Mouse (Mus musculus) limb, embryonic 14.5 days (tissue): ENCODE results near the gene Brca2. TPM values are rescaled to one million over a fixed set of nuclear protein-coding genes. Genes with fewer than 3 reads are reported as not detected.

ENCODE experiments used
- ATAC-seq: fragments of 200-750 bp; cut with Nextera tagmentation; 2 replicates; pipeline ENCODE4 v1.8.0; 2017; ENCODE audit warnings: low read depth, moderate number of reproducible peaks, moderate TSS enrichment; ENCODE audit not compliant: low FRiP score
- DNase-seq: peaks from one replicate; pipeline ENCODE4 v3.0.0-alpha.2; 2015; ENCODE audit warnings: low spot score
- H3K27ac ChIP-seq: fragments of 300-500 bp; sonication (generic); replicated peaks from 2 replicates; pipeline ENCODE4 v1.5.1; 2014; ENCODE audit warnings: low read depth, mild to moderate bottlenecking, low read length, moderate library complexity, mixed read lengths
- H3K27me3 ChIP-seq: fragments of 300-500 bp; sonication (generic); 2 replicates; pipeline ENCODE4 v1.6.1; 2014; ENCODE audit warnings: low read length, mixed read lengths; ENCODE audit not compliant: control insufficient read depth, insufficient read depth
- H3K36me3 ChIP-seq: fragments of 300-500 bp; sonication (generic); 2 replicates; pipeline ENCODE4 v1.6.1; 2014; ENCODE audit warnings: mild to moderate bottlenecking, low read length, moderate library complexity, mixed read lengths; ENCODE audit not compliant: control insufficient read depth, insufficient read depth
- H3K4me1 ChIP-seq: fragments of 300-500 bp; sonication (generic); 2 replicates; pipeline ENCODE4 v1.6.1; 2014; ENCODE audit warnings: antibody characterized with exemption, low read length, mixed read lengths; ENCODE audit not compliant: control insufficient read depth, insufficient read depth
- H3K4me2 ChIP-seq: fragments of 300-500 bp; sonication (generic); replicated peaks from 2 replicates; pipeline ENCODE4 v1.6.1; 2014; ENCODE audit warnings: low read depth, mild to moderate bottlenecking, low read length, moderate library complexity; ENCODE audit not compliant: severe bottlenecking
- H3K4me3 ChIP-seq: fragments of 300-500 bp; sonication (generic); replicated peaks from 2 replicates; pipeline ENCODE4 v1.5.1; 2014; ENCODE audit warnings: low read length
- H3K9ac ChIP-seq: fragments of 300-500 bp; sonication (generic); 2 replicates; pipeline ENCODE4 v1.6.1; 2014; ENCODE audit warnings: mild to moderate bottlenecking, low read depth, low read length, moderate library complexity; ENCODE audit not compliant: severe bottlenecking
- H3K9me3 ChIP-seq: fragments of 300-500 bp; sonication (generic); 2 replicates; pipeline ENCODE4 v1.6.1; 2016; ENCODE audit warnings: low read length; ENCODE audit not compliant: control insufficient read depth
- POLR2A ChIP-seq: fragments of 200-500 bp; IDR thresholded peaks from 2 replicates; pipeline ENCODE4 v1.8.0; 2012; ENCODE audit warnings: inconsistent platforms, mild to moderate bottlenecking, moderate library complexity, borderline replicate concordance; ENCODE audit not compliant: insufficient read depth, insufficient read length; ENCODE audit errors: extremely low read depth
- WGBS: fragments of 180-500 bp; shearing (Covaris S2); extraction: QIAGEN DNeasy Blood & Tissue Kit; methylation state at CpG from one replicate; pipeline ENCODE4 v1.1.7; 2014; 5-methylcytosine and 5-hydroxymethylcytosine counted together
- polyA plus RNA-seq, 2 experiments: library from polyadenylated mRNA; depleted of rRNA in 1 of 2; stranded (reverse) in 1 of 2; unstranded in 1 of 2; fragments of >200 nt; fragmentation: Nextera tagmentation in 1 of 2; extraction: Ambion mirVana in 1 of 2; gene quantifications; 2 replicates each; pipeline versions ENCODE4 v1.2.1 to v1.2.3; 2012 to 2014

Brca2 gene
- polyA plus RNA-seq, 2 experiments = 15.9 to 25.9 TPM

GRCm38 (mm10) chr5:150514027-150514426, 8.4 kb upstream of the Brca2 start:
- Histone ChIP-seq H3K9ac (no peak overlapping the region), H3K4me1 (no peaks in the 10 kb centered on the region), H3K4me3 (no peak overlapping the region), H3K27me3 (no peaks in the 10 kb centered on the region), H3K9me3 (no peaks in the 10 kb centered on the region), H3K4me2 (no peak overlapping the region), H3K36me3 (no peaks in the 10 kb centered on the region), H3K27ac (no peak overlapping the region)
- no peak for ATAC-seq
- DNase-seq = no peak
- 83% methylated on average over 1 of the region's 1 CpGs for WGBS
- TF ChIP-seq POLR2A = no peak

- no peak within 1 kb of the TSS for H3K4me3 ChIP-seq
- 35% methylated on average over 4 of the region's 4 CpGs for WGBS
- 0 out of 2 replicates have a peak, but pooled peaks cover 5% of the 10 kb centered on the region for H3K4me1 ChIP-seq
- ATAC-seq (no peak), DNase-seq (no peak)
- no peaks in the 10 kb centered on the region for H3K9me3 ChIP-seq
- no peak within 1 kb of the TSS for H3K4me2 ChIP-seq
- H3K36me3 ChIP-seq = no peaks in the 10 kb centered on the region
- H3K27me3 ChIP-seq = no peaks in the 10 kb centered on the region
- TF ChIP-seq POLR2A = no peak
- H3K27ac ChIP-seq = no peak within 1 kb of the TSS
- H3K9ac ChIP-seq = no peak within 1 kb of the TSS
These were observed 4.4 kb upstream of the Brca2 start, which contains the start of gene Zar1l for GRCm38 (mm10) chr5:150518064-150518463. Gene Zar1l (minus strand): TSS chr5:150518164.

GRCm38 (mm10) chr5:150519551-150519950, 2.9 kb upstream of the Brca2 start:
- WGBS = 88% methylated on average over 1 of the region's 1 CpGs
- DNase-seq = no peak
- no peak for ATAC-seq

GRCm38 (mm10) chr5:150522867-150523234, 421 bp downstream of the Brca2 start:
- Histone ChIP-seq H3K4me1 (0 out of 2 replicates have a peak, but pooled peaks cover 5% of the 10 kb centered on the region), H3K4me3 (peak overlapping the region; percentile 77), H3K9me3 (no peaks in the 10 kb centered on the region), H3K36me3 (no peaks in the 10 kb centered on the region), H3K9ac (peak overlapping the region; percentile 92), H3K27me3 (no peaks in the 10 kb centered on the region), H3K4me2 (peak overlapping the region; percentile 67), H3K27ac (peak overlapping the region; percentile 76)
- ATAC-seq = no peak
- TF ChIP-seq POLR2A = no peak
- 8% methylated on average over 11 of the region's 11 CpGs for WGBS
- no peak for DNase-seq

More at GRCm38 (mm10) chr5:150519551-150519950, 2.9 kb upstream of the Brca2 start:
- Histone ChIP-seq H3K9ac (no peak overlapping the region), H3K27me3 (no peaks in the 10 kb centered on the region), H3K27ac (no peak overlapping the region), H3K4me1 (0 out of 2 replicates have a peak, but pooled peaks cover 5% of the 10 kb centered on the region), H3K36me3 (no peaks in the 10 kb centered on the region), H3K9me3 (no peaks in the 10 kb centered on the region), H3K4me3 (no peak overlapping the region), H3K4me2 (no peak overlapping the region)
- no peak for TF ChIP-seq POLR2A

GRCm38 (mm10) chr5:150525239-150525638, 2.8 kb downstream of the Brca2 start:
- no peak for DNase-seq
- Histone ChIP-seq H3K9me3 (no peaks in the 10 kb centered on the region), H3K36me3 (no peaks in the 10 kb centered on the region), H3K27me3 (no peaks in the 10 kb centered on the region), H3K9ac (no peak overlapping the region), H3K4me2 (no peak overlapping the region), H3K4me1 (0 out of 2 replicates have a peak, but pooled peaks cover 5% of the 10 kb centered on the region), H3K4me3 (no peak overlapping the region), H3K27ac (no peak overlapping the region)
- 85% methylated on average over 2 of the region's 2 CpGs for WGBS
- no peak for TF ChIP-seq POLR2A
- ATAC-seq = no peak

GRCm38 (mm10) chr5:150541302-150541701, 18.9 kb downstream of the Brca2 start:
- H3K9ac ChIP-seq = no peak overlapping the region
- no peaks in the 10 kb centered on the region for H3K9me3 ChIP-seq
- no peak for DNase-seq
- H3K4me1 ChIP-seq = no peaks in the 10 kb centered on the region
- H3K4me2 ChIP-seq = no peak overlapping the region
- H3K4me3 ChIP-seq = no peak overlapping the region
- no peak for TF ChIP-seq POLR2A
- no peak overlapping the region for H3K27ac ChIP-seq
- 98% methylated on average over 1 of the region's 1 CpGs for whole genome bisulfite sequencing
- peaks cover 26% of the 10 kb centered on the region for H3K36me3 ChIP-seq
- ATAC-seq = no peak
- no peaks in the 10 kb centered on the region for H3K27me3 ChIP-seq
